Mouse (Mus musculus): ENCODE measurements around the gene Csdc2.

GRCm38 (mm10) chr15:81917201-81917600 is 19.4 kb upstream of the Csdc2 start:
- no peak for TF ChIP-seq CTCF (conservative IDR thresholded peaks at IDR 0.05; ENCODE audit: insufficient read depth, insufficient read length, low read depth, low read length)
- TF ChIP-seq POLR2A (IDR thresholded peaks at IDR 0.05; ENCODE audit: low read depth, low read length) = no peak
